Mouse (Mus musculus): ENCODE data around the gene Fxyd3.

Gene Fxyd3

DNA sequence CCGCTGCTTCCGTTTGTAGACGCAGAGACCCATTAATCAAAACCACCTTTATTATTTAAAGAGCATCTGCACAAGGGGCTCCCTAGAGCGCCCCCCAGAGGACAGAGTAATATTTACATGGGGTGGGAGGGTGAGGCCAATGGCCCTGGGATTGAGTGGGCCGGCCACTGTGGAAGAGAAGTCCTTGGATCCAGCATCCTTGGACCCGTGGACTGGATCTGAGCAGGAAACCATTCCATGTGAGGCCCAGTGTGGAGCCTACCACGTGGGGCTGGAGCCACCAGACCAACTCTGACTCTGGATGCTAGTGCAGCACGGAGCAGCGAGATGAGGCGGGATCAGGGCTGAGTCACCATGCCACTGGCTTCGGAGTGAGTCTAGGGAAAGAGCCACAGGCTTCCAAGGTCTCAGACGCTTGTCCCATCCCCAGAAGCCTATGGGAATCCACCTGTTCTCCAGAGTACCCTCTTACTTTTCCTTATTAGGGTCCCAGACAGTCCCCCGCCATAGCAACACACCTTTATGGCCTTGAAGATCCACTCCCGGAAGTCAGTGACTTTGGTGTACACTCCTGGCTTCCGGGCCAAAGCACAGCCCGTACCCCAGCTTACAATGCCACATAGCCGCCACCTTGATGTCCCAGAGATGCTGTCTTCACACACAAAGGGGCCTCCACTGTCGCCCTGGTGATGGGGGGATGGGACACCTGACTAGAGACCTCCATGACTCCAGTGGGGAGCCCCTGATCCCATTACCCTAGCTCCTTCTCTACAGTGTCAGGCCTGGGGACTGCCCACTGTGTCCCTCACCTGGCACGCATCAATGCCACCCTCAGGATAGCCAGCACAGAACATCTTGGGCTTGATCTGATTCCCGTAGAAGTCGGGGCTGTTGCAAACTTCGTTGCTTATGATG is 22.4 kb upstream of the Fxyd3 start:
- no peak for DNase-seq (ENCODE audit: low spot score in 2 of 2)

DNA sequence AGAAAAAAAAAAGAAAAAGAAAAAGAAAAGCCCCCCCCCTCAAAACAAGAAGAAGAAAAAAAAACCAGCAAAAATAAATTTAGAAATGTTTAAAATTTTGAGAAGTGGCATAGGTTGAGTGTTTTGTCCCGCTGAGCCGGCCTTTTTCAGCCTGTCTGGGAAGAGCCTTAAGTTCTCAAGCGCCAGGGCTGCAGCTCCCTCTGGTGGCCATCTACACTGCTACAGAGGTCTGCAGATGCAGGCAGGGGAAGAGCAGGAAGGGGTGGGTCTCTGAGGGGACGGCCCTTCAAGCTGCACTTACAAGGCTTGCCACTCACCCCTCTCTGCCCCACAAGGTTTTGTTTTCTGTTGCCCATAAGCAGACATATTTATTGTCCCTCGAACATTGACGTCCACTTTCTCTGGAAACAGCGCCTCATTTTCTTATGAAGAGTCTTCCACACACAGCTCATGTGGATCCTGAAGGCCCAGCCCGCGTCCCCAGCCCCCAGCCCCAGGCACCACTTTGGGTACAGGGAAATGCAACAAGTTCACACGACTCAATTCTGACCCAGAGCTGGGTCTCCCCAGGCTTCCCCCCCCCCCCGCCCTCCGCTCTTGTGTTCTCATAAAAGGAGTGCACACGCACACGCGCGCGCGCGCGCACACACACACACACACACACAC is 21.2 kb upstream of the Fxyd3 start:
- peak; percentile 83 to 92 for DNase-seq (ENCODE audit: low spot score in 2 of 2)

DNA sequence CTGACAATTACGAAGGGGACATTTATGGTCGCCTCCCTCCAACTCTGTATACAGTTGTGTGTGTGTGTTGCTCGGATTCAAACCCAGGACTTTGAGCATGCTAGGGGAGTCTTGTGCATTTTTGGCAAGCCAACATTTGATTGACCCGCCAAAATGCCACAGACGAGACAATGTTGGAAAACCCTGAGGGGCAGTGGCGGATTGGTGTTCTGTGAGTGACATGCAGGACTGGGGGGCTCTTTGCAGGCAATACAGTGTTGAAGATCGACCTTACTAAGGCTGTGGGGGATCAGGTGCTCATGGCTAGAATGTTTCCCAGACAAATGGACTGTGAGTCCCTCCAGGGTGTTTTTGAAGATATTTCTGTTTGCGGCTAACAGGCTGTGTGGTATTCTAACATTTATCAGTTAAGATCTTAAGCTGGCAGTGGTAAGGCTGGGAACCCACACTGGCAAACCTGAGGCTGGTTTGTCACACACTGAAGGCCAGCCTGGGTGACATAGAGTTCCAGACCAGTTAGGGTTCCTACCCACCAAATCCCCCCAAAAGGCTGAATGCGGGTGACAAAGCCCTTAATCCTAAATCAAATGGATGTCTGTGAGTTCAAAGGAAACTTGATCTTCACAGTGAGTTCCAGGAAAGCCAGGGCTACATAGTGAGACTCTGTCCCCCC is 20.5 kb upstream of the Fxyd3 start:
- no peak for DNase-seq (ENCODE audit: low spot score in 2 of 2)

DNA sequence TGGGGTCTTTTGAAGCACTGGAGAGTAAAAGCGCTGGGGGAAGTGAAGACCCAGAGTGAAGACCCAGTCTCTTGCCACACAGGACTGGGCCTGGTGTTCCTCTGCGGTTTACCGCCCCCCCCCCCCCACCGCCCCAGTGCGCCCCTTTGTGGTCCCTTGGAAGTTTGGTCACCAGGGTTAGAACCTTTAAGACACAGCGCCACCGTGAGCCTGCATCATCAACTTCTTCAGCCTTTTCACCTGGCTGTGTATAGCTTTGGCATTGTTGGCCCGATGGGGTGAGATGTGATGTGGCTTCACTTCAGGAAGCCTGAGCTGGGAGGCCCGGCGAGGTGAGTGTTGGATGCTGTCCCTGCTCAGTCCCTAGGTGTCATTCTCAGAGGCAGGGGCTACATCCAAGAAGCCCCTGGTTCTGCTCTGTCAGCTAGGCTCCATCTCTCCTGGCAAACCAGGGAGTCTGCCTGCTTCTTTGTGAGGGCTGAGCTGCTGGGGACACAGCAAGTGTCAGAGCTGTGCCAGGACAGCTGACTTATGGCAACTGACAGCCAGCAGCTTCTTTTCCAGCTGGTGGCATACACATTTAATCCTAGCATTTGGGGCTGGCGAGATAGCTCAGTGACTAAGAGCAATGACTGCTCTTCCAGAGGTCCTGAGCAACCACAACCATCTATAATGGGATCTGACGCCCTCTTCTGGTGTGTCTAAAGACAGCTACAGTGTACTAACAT is 18.4 kb upstream of the Fxyd3 start:
- peak in 1 of 2 experiments; percentile 50 for DNase-seq (ENCODE audit: low spot score in 2 of 2)

DNA sequence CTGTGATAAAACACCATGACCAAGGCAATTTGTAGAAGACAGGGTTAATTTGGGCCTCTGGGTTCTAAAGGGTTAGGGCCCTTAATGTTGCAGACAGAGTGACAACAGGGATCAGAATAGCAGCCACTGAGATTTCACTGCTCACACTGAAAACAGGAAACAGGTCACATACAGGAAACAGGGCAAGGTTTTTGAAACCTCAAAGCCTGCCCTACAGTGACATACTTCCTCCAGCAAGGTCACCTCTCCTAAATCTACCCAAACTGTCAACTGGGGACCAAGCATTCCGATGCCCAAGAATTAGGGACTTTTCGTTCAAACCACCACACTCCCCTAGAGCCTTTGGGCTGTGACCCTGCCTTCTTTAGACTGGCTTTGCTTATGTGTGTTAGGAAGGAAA is 13.2 kb upstream of the Fxyd3 start:
- DNase-seq (ENCODE audit: low spot score in 2 of 2): peak in 1 of 2 experiments; percentile 27

DNA sequence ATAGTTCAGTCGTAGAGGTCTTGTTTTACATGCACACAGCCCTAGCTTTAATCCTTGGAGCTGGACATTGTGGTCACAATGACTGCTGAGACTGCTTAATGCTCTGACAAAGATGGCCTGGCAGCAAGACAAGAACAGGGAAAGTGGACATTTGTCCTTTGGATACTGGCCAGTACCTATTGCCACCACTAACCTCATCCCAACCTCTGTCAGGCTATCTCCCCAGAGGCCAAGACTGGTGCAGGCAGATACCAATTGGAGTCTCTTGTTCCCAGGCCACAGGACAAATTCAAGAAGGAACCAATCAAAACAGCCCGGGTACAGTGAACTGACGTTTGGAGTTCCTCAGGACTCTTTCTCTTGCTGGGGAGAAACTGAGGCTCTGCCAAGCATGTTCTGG is 11.7 kb upstream of the Fxyd3 start:
- DNase-seq (ENCODE audit: low spot score in 2 of 2): no peak

DNA sequence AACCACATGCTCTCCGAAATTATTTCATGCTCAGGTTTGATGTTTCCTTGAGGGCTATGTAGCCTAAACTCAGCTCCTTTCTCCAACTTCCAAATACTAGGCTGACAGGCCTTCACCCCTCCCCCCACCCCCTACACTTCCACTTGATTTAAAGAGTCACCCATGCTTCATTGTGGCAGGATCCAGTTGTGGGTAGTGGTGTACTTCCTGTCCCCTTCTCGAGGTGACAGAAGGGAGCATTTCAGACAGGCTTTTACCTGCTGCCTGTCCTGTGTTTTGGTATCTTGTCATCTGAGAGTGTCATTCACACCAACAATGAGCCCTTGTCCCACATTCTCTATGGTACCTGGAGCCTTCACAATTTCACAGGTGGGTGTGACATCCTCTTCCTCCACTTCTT is 10.8 kb upstream of the Fxyd3 start:
- no peak for DNase-seq (ENCODE audit: low spot score in 2 of 2)

DNA sequence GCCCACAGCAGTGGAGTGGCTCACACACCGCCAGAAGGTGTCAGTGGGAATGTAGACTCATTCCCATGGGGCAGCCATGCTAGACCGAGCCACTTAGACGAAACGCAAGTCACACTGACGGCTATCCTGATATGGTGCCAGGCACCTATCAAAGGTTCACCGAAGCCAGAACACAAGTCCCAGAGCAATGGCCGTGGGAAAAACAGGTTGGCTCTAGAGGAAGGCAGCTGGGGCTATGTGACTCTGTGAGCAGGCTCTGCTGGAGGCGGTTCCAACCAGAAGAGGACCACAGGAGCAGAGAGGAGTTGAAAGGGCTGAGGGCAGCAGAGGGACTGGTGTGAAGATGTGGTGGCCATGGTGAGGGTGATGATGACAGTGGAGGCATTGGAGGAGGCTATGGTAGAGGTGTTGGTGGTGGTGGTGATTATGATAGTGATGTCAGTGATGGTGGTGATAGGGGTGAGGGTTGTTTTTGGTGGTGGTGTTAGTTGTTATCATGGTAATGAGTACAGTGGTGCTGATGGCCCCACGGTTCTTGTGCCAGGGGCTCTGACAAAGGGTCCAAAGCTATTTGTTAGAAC is 9.8 kb upstream of the Fxyd3 start:
- DNase-seq (ENCODE audit: low spot score in 2 of 2): no peak

DNA sequence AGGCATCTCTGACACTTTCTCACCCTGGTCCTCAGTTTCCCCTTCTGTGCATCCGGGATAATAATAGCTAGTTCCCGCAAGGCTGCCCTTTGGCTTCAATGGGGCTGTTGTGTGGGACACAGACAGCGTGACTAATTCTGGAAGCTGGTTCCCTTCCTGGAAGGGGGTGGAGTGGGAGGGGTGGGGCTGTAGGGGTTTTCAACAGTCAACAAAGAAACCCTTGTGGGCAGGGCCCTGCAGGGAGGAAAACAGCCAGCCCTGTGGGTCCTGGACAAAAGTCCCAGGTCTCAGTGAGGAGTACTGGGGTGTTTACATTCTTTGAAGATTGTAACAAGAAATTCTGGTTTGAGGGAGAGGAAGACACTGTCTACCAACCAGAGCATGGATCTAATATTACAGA is 8.7 kb upstream of the Fxyd3 start:
- no peak for DNase-seq (ENCODE audit: low spot score in 2 of 2)

DNA sequence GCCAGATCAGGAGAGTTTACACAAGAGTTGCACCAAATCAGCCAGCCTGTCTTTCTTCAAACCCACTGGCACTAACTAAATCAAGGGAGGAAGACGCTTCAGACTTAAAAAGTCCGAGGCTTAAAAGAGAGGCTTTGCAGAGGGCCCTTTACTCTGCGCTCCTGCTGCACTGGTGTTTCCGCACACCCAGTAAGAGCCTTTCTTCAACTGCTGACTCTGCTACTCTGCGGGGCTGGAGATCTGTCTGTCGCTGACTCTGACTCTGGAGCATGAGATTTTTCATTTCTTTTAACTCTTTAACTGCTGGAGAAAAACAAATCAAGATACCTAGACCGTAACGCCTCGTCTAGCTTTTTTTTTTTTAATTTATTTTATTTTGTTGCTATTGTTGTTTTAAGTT is 7.6 kb upstream of the Fxyd3 start:
- DNase-seq (ENCODE audit: low spot score in 2 of 2): no peak

DNA sequence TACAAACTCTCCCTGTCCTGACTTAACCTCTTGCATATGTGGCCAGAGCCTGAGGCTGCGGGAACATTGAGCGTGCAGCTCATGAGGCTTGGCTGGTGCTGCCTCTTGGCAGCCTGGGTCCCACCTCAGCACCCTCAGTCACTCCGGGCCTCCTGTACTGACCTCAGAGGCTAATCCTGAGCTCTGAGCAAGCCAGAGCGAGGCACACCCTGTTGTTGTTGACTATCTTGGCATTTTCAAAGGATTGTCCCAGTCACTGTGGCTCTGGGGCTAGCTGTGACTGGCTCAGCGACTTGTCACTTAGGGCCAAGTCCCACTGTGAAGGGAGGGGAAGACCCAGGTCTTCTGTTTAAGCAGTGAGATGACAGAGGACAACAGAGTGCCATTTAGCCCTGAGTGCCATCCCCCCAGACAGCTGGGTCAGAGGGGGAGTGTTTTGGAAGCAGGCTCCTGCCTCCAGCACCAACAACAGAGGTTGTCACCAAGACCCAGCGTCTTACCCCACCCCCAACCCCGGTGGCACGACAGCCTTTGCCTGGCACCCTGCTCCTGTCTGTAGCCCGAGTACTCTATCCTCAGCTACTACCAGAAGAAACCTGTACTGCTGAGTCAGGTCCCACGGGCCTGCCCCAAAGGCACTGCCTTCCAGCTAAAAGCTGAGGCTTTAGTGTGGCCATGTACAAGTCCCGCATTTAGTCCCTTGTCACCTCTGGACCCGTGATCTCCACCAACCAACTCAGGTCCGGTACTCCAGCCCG is 6.5 kb upstream of the Fxyd3 start:
- no peak for DNase-seq (ENCODE audit: low spot score in 2 of 2)

DNA sequence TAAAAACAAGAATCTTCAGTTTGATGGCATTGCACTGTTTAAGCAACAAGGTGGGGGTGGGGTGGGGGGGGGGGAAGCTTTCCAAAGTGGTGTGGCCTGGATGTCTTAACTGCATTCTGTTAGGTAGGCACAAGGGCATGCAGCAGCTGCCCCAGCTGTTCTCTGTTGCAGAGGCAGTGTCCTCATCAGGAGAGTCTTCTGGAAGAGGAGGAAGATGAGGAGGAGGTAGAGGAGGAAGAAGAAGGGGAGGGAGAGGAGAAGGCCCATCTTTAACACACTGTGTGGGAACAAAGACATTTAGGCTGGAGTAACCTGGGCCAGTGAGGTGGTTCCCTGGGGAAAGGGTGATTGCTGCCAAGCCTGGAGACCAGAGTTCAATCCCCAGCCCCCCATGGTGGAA is 5.6 kb upstream of the Fxyd3 start:
- DNase-seq (ENCODE audit: low spot score in 2 of 2): no peak

DNA sequence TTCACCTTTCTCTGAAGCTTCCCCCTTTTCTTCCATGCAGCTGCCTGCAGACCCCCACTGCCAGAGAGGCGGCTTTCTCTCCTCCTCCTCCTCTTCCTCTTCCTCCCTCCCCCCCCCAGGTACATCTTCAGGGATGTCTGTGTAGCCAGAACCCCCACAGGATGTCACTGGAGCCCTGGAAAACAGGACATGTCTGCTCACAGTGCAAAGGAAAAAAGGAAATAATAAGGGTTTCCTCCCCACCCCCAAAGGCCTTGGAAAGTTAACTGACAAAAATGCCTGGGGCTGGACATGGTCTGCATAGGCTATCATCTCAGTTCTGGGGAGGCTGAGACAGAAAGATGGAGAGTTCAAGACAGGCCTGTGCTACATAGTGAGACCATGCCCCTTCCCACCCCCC is 4.6 kb upstream of the Fxyd3 start:
- DNase-seq (ENCODE audit: low spot score in 2 of 2): no peak

DNA sequence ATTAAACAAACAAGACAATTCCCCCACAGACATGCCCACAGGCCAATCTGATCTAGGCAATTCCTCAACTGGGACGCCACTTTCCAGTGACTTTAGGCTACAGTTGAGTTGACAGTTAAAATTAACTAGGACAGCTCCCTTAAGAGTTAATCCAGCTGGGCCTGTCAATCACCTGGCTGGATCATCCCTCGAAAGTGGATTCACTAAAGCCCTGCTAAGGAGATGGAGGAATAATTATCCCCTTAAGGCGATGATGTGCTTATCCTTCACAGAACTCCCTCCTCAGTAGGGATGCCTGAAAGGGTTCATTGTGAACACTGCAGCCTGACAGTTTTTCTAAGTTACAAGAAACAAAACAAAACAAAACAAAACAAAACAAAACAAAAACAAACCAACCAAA is 4.1 kb upstream of the Fxyd3 start:
- DNase-seq (ENCODE audit: low spot score in 2 of 2): no peak

DNA sequence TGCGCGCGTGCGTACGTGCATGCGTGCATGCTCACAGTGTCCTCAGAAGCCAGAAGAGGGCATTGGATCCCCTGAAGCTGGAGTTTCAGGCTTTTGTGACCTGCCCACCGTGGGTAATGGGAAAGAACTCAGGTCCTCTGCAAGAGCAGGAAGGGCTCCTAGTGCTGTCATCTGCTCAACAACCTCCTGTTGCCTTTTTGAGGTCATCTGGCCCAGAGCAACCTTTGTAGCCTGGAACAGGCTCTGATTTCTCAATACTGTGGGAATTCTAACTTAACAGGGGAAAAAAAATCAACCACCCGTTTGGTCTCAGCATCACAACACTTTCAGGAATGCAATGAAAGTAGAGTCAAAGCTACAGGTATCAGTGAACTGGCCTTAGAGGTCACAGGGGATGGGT is 3.2 kb upstream of the Fxyd3 start:
- no peak for DNase-seq (ENCODE audit: low spot score in 2 of 2)

DNA sequence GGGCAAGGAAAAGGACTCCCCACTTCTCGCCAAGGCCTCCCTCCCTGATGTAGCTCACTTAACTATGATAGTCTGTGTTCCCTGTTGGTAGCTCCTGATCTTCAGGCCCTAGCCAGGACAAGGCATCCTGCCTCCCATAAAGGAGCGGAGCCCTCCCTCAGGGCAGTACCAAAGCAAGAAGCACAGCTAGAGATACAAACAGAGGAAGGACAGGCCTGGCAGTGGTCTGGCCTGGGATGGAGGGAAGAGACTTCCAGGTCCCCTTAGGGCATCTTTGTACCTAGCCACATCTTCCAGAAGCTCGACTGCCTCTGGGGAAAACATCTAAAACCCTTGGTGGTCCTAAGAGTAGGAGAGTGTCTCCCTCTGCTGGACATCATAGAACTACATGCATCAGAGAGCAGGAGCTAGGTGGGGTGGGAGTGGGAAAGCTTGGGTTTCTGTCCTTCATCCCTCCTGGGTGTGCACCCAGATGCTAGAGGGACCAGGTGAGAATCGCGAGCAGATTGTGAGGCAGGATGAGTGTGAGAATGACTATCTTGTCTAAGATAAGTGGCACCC is 1.5 kb upstream of the Fxyd3 start:
- peak in 1 of 2 experiments; percentile 47 for DNase-seq (ENCODE audit: low spot score in 2 of 2)

DNA sequence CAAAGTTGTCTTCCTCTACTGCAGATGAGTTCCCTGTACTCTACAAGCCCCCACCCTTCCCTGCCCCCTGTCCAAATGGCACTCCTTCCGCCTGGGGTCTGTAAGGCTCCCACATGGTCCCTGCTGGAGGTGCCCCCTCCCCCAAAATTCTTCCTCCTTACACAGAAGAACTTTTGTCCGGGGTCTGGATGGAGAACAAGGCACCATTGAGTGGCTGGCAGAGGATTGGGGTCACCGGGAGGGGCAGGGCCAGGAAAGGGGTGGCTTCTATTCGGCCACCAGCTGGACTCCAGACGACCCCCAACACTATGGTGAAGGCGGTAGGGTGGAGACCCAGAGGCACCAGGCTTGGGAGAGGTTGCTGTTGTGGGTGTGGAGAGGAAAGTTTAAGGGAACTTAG is 966 bp upstream of the Fxyd3 start:
- no peak for DNase-seq (ENCODE audit: low spot score in 2 of 2)

DNA sequence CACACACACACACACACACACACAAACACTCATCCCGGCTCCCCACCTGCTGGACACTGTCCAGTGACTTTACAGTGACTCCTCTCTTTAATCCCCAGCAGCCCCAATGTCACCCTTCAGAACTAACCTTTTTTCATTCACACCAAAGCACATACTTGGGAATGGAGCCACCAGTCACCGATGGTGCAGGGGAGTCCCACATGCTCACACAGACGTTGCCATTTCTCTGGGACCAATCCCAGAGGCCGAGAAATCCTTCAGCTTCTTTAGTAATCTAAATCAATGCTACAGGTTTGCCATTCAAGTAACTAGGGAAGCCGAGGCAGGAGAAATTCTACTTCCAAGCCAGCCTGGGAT is 1.8 kb downstream of the Fxyd3 start:
- DNase-seq (ENCODE audit: low spot score in 2 of 2): no peak

DNA sequence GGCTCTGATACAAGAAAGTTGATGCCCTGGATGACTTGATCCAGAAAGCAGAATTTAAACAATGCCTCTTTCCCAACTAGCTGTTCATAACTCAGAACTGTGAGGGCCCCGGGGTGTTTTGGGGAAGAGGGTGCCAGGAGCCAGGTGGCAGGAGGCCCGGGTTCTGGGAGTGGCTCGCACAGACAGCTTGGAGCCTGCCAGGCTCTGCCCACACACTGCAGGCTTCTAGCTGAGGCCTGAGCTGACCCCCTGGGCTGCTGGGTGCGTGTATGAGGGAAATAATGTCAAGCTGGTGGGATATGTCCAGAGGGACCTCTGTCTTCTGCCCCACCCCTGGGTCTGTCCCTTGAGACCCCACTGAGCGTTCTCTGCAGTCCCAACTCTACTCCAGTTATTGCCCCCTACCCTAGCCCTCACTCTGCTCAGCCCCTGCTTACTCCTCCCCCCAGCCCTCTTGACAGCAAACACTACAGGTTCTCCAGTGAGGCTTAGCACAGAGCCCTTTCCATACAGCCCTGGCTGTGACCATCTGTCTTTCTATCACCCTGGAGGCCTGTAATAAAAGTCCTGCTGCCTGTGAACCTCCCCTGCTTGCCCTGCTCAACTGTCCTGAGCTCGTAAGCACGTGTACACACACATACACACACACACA is 2.3 kb downstream of the Fxyd3 start:
- DNase-seq (ENCODE audit: low spot score in 2 of 2): no peak

DNA sequence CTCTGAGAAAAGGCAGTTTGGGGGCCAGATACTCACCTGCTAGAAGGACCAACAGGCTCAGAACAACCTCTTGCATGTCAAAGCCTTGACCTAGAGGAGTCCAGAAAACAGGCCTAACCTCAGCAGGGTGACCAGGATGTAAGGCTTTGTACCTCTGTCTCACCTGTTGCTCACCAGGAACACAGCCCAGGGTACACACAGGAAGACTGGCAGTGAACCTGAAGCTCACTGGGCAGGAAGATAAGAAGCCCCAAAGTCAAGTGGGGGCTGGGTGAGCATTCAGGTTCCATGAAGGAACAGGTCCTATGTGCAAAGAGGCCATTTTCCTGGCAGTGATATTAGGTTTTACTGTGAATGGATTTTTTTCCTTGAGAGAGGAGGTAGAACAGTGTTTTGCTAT is 3.0 kb downstream of the Fxyd3 start:
- no peak for DNase-seq (ENCODE audit: low spot score in 2 of 2)

Measured in thymus, postnatal 10 days (tissue).